Mouse (Mus musculus): ENCODE measurements at regions not wholly inside any gene's neighbourhood (a gene's known extent, or its start where the extent isn't known, plus 50 kb on each side); places are given as distances from the start of the nearest gene placed in this dataset.
A peak's percentile ranks its signal among the peaks of the same experiment; 100 is the strongest.

DNA sequence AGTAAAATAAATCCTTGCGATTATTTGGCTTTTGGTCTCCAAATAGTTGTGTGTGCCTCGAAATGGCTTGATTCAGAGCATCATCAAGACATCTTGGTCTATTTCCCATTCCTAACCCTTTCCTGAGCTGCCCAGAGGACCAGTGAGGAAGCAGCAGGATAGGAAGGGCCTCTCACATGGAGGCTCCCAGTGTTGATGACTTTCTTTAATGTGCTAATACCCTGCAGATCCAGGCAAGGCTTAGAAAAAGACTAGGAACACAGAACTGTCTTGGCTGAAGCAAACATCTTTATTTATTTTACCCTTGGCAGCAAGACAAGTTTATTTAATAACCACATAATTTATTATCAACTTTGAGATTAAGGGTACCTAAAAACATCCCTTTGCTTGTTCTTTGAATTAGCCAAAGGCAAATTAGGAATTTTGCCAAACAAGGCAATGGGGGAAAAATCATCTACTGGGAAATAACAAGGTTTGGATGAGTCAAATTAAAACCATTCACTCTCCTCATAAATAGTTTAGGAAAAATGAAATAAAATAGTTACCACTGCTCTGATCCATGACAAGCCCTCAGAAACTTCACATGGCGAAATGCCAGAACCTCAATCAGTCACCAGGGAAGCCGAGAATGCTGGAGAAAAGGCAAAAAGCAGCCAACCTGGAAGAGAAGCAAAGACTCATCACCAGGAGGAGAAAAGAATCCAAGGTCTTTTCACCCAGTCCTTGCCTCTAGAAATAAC lies 263.1 kb upstream of the 1700056E22Rik start:
- DNase-seq (ENCODE audit: low read depth, low spot score), result no peak

DNA sequence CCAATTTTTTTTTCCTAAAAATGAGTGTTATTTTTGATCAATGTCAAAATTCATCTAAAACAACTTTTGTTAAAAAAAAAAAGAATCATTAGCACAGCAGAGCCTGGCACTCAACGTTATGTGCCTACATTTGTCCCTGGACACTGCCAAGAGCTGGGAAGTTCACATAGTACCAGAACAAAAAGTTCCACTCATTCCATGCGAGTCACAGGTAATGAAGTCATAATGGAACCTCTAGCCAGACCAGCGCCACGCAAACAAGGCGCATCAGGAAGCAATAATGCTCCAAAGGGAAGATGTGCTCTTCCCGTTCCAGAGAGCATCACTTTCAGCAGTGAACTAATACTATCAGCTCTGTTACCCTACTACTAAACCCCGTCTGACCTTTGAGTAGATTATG lies 257.0 kb upstream of the 1700056E22Rik start:
- DNase-seq (ENCODE audit: low read depth, low spot score), result no peak

GRCm38 (mm10) chr1:184289733-184290416 lies 255.8 kb upstream of the 1700056E22Rik start:
- DNase-seq (ENCODE audit: low read depth, low spot score), result no peak

DNA sequence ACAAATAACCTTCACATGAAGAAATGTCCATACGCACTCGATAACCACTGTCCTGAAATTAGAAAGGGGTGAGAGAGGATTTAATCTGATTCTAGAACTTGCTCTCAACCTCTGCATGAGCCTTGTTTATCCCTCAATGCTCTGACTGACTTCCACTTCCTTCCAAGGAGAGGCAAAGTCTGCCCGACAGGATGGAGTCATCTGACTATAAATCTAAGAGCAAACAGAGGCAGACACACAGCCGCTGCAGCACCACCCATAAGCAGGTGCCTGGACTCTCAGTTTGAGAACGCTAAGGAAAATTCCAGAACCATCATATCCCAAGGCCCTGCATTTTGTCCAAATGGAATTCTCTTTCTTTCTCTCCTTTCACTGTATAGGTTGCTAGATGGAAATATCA lies 247.7 kb upstream of the 1700056E22Rik start:
- DNase-seq (ENCODE audit: low read depth, low spot score), result no peak

DNA sequence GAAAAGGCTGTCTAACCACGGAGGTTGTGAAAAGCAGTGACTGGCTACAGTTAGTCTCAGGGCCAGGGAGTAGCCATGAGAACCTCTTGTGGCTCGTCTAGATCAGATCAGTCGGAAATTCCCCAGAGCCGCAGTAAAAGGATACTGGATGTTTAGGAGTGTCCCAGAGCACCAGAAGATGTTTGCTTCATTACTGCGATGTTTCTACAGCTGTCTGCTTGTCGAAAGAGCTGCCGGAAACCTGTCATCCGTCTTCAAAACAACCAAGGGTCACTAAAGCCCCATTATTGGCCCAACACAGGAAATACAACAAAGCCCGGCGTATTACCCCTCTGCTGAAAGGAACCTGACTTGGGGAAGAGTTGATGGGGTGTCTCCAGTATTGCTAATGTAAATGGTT lies 245.2 kb upstream of the 1700056E22Rik start:
- DNase-seq (ENCODE audit: low read depth, low spot score), result no peak

GRCm38 (mm10) chr1:184277001-184277400 lies 242.9 kb upstream of the 1700056E22Rik start:
- no peak for DNase-seq (ENCODE audit: low read depth, low spot score)

GRCm38 (mm10) chr1:184275877-184276276 lies 241.8 kb upstream of the 1700056E22Rik start:
- no peak for DNase-seq (ENCODE audit: low read depth, low spot score)

GRCm38 (mm10) chr1:184275396-184275795 lies 241.3 kb upstream of the 1700056E22Rik start:
- DNase-seq (ENCODE audit: low read depth, low spot score), result no peak

GRCm38 (mm10) chr1:184274704-184275103 lies 240.6 kb upstream of the 1700056E22Rik start:
- no peak for DNase-seq (ENCODE audit: low read depth, low spot score)

GRCm38 (mm10) chr1:184273722-184274121 lies 239.6 kb upstream of the 1700056E22Rik start:
- no peak for DNase-seq (ENCODE audit: low read depth, low spot score)

DNA sequence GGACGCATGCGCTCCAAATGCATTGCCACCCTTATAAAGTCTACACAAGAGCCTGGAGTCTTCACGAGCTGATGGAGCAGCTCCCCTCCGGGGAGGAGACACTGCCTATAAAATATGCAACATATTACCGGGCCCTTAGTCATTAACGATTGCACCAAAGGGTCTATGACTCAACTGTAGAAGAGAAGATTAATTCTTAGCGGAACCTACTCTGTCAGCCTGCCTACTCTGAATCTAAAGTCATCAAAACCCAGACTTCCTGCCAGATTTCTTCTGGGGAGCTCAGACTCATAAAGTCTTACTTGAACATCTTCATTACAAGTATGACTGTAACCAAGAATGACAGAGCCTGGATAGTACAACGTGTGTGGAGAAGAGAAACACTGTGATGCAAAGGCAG lies 237.2 kb upstream of the 1700056E22Rik start:
- no peak for DNase-seq (ENCODE audit: low read depth, low spot score)

DNA sequence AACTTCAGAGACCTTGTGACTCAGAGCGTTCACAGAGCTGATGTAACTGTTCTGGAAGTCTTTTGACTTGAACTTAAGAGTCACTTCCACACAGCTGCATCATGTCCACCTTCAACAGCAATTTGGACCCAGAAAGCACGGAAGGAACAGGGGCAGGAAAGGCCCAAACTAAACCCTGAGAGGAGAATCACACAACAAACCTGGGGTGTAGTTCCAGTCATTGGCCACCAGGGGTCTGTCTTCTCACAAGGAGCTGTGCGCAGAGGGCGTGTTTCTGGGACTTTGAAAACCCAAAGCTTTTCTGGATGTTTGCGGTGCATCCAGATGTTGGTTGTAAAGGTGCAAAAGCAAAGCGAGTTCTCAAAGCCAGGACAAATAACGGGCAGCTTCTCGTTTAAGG lies 231.9 kb upstream of the 1700056E22Rik start:
- DNase-seq (ENCODE audit: low read depth, low spot score), result peak; percentile 50

DNA sequence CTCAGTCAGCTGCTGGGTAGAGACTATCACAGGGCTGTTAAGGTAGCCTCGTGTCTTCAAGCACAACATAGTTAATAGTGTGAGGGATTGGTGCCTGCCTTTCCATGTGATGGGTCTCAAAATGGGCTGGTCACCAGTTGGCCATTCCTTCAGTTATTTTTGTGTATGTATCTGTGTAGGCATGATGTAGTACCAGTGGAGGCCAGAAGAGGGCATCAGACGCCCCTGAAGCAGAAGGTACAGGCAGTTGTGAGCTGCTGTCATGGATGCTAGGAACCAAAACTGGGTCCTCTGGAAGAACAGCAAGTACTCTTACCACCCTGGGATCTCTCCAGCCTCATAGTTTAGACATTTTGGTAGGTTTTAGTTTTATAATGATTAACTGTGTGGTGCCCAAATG lies 228.9 kb upstream of the 1700056E22Rik start:
- DNase-seq (ENCODE audit: low read depth, low spot score), result no peak

DNA sequence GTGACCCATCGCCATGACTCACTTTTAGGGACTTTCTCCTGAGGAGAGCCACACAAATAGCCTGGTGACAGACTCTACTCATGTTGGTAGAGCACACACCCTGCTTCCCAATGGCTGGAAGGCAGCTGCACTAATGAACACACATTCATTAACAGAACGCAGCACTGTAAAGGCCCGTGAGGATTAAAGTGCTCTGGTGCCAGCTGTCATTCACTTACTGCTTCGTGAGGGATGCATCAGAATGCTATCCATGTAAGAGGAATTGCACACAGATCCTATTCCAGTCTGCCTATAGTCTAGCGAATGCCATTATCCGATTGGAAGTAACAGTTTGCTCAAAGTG lies 227.3 kb upstream of the 1700056E22Rik start:
- DNase-seq (ENCODE audit: low read depth, low spot score), result no peak

GRCm38 (mm10) chr1:184260722-184261384 lies 226.8 kb upstream of the 1700056E22Rik start:
- DNase-seq (ENCODE audit: low read depth, low spot score), result no peak

DNA sequence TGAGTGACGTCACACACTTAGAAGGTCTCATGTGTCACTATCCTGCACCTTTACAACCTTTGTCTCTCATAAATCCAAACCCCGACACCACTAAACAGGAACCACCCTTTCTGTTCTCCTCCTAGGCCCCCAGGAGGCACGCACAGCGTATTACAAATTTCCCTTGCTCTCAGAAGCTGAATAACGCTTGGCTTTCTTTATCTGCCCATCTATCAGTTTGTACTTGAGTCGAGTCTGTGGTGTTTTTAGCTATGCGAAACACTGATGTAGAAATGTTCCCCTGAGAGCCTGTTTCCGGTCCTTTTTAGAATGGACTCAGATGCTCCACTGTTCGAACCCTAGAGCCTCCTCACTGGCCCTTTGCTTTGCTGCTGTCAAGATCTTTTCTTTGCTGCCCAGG lies 225.8 kb upstream of the 1700056E22Rik start:
- DNase-seq (ENCODE audit: low read depth, low spot score), result no peak

GRCm38 (mm10) chr1:184257356-184257755 lies 223.3 kb upstream of the 1700056E22Rik start:
- DNase-seq (ENCODE audit: low read depth, low spot score), result no peak

DNA sequence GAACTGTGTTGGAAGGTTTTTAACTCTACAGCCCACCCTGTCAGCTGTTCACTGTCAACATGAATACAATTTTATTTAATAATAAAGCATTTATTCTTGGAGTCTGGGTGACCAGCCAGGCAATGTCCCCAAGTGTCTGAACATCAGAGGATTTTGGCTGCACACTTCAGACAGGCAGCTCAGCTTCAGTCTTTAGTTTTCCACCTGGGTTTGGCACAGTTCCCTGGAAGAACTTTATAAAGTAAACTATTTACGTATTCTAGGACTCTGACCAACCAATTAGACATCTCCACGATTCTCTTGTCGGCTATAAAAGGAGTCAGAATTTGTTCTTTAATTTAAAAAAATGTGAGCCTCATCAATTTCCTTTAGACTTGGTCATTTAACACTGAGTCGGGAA lies 220.8 kb upstream of the 1700056E22Rik start:
- no peak for DNase-seq (ENCODE audit: low read depth, low spot score)

DNA sequence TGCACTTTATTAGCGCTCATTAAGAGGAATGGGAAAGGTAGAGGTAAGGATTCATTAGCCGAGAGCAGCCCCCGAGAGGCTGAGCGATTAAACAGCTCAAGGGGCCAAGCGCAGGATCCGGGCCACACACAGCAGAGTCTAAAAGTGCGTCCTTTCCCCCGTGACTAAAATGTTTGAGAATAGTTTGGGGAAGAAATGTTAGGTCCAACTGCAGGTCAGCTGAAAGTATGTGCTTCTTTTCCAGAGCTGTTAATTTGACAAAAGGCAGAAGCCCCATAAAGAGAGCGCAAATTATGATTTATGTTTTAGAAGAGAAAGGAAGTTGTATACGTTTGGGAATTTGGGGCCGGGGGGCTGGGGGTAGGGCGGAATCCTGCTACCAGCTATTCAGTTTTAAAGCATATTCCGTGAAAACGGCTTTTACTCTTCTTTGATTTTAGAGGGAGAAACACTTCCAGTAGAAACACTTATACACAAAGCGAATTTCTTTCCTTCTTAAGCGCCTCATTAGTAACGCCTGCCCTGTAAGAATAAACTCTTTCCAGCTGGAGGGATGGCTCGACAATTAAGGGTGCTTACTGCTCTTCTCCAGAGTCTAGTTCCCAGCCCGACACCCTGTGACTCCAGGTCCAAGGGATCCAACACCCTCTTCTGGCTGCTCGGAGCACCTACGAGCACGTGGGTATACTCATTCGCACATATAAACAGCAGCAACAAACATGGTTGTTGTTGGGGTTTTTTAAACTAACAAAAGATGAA lies 210.8 kb upstream of the 1700056E22Rik start:
- no peak for DNase-seq (ENCODE audit: low read depth, low spot score)

- no peak for DNase-seq (ENCODE audit: low read depth, low spot score)
Measured at GRCm38 (mm10) chr1:184244296-184244695, 210.2 kb upstream of the 1700056E22Rik start.

DNA sequence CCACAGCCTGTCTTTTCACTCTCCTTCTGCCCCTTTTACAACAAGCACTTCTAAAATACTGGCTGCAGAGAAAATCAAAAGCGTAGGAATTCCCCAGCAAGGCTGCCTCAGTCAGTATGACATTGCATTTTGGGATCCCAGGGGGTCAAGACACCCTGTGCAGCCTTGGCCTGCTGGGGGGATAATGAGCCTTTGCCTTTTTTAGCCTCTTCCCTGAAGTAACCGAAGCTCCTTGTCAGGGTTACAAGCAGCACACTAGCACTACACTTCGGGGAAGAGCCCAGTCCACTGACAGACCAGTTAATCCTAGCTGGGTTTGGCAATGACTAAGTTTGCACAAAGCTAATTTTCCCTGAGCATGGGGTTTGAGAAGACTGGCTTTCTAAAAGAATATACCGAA lies 207.7 kb upstream of the 1700056E22Rik start:
- DNase-seq (ENCODE audit: low read depth, low spot score), result no peak

Measured in embryo, embryonic 11.5 days (tissue).